Mouse (Mus musculus): ENCODE measurements around the gene Rnf121. TPM values are rescaled to one million over a fixed set of nuclear protein-coding genes. Genes with fewer than 3 reads are reported as not detected.
"Not testable (repeated sequence)": the region's sequence is repeated elsewhere in the genome, so short reads cannot be mapped to it uniquely, and the experiment has no call there.

Rnf121 gene
- polyA plus RNA-seq, 1 experiment, result not detected

DNA sequence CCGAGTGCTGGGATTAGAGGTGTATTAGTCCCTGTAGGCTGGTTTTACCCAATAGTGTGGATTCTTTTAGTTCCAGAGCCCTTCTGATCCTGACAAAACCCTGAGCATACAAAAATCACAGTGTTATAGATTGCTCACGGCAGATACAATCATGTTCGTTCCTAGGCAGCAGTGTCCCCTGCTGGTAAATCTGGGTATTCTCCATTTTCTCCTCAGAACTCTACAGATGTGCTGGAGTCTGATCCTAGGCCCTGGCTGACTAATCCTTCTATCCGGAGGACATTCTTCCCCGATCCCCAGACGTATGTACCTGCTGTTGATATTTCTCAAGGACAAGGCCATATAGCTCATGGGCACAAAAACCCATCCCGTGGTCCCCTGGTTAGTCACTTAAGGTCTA lies 13.2 kb upstream of the Rnf121 start:
- Histone ChIP-seq H3K27ac (ENCODE audit: insufficient read depth, low read depth, low read length) (no peak overlapping the region), H3K4me1 (ENCODE audit: control insufficient read depth, insufficient read depth, low read length) (no peaks in the 10 kb centered on the region), H3K4me3 (ENCODE audit: insufficient read depth, low read depth, low read length) (no peak overlapping the region)
- WGBS, result 64% methylated on average over 7 of the region's 7 CpGs
- no peak for TF ChIP-seq CTCF (IDR thresholded peaks at IDR 0.05; ENCODE audit: insufficient read depth, low read depth, low read length)
- no peak for TF ChIP-seq POLR2A (IDR thresholded peaks at IDR 0.05; ENCODE audit: insufficient read depth, low read depth, low read length)

DNA sequence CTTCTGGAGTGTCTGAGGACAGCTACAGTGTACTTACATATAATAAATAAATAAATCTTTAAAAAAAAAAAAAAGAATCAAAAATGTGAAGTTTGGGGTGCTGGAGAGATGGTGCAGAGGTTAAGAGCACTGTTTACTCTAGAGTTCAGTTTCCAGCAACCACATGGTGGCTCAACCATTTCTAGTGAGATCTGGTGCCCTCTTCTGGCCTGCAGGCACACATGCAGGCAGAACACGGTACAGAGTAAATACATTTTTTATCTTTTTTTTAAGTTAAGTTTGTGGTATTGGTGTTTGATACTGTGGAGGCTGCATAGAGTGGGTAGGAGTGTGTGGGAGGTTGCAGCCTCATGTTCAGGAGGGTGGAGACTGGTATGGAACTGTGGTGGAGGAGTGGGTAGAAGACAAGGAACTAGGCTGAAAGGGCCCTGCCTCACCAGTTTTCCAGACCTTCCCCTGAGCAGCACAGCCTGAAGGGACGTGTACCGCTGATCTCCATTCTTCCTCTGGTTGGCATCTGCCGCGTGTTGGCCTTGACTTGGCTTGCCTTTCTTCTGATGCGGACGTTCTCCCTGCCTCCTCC lies 11.5 kb upstream of the Rnf121 start:
- 74% methylated on average over 7 of the region's 7 CpGs for WGBS
- TF ChIP-seq POLR2A (IDR thresholded peaks at IDR 0.05; ENCODE audit: insufficient read depth, low read depth, low read length), result no peak
- no peak for TF ChIP-seq CTCF (IDR thresholded peaks at IDR 0.05; ENCODE audit: insufficient read depth, low read depth, low read length)
- H3K4me3 ChIP-seq (ENCODE audit: insufficient read depth, low read depth, low read length), result no peak overlapping the region
- H3K4me1 ChIP-seq (ENCODE audit: control insufficient read depth, insufficient read depth, low read length), result no peaks in the 10 kb centered on the region
- no peak overlapping the region for H3K27ac ChIP-seq (ENCODE audit: insufficient read depth, low read depth, low read length)

DNA sequence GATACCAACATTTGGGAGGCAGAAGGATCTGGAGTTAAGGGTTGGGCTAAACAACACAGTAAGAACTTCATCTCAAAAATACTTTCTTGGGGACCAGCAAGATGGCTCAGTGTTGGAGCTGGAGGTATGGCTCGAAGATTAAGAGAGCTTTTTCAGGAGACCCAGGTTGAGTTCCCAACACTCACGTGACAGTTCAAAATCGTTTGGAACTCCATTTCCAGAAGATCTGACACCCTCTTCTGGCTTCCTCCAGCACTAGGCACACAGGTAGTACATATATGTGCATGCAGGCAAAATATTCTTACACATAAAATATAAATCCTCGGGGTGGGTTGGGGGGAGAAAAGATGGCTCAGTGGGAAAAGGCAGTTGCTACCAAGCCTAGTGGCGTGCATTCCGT lies 1.1 kb upstream of the Rnf121 start:
- TF ChIP-seq POLR2A (IDR thresholded peaks at IDR 0.05; ENCODE audit: insufficient read depth, low read depth, low read length) (no peak), CTCF (IDR thresholded peaks at IDR 0.05; ENCODE audit: insufficient read depth, low read depth, low read length) (no peak)
- 63% methylated on average over 6 of the region's 6 CpGs for WGBS
- H3K27ac ChIP-seq (ENCODE audit: insufficient read depth, low read depth, low read length), result no peak overlapping the region
- H3K4me3 ChIP-seq (ENCODE audit: insufficient read depth, low read depth, low read length), result no peak overlapping the region
- H3K4me1 ChIP-seq (ENCODE audit: control insufficient read depth, insufficient read depth, low read length), result peaks cover 7% of the 10 kb centered on the region; the same call in 1 of the 2 replicates

DNA sequence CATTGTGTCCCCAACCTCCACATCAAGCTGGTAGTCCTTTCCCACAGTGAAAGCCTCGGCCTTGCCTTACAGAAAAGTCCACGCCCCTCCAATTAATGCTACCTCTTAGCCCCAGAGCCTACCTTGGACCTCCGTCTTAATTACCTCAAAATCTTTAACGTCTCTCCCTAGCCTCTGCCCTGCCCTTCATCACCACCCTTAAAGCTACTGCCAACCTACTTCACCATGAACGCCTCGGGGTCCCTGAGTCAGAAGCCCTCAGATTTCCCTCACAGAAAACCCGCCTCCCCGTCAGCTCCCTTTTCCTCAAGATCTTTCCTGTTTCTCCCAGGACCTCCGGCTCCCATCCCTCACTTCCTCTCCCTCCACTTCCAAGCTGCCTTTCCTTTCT lies 619 bp downstream of the Rnf121 start:
- Histone ChIP-seq H3K27ac (ENCODE audit: insufficient read depth, low read depth, low read length) (peak overlapping the region; percentile 73), H3K4me1 (ENCODE audit: control insufficient read depth, insufficient read depth, low read length) (peaks cover 7% of the 10 kb centered on the region; the same call in 1 of the 2 replicates), H3K4me3 (ENCODE audit: insufficient read depth, low read depth, low read length) (peak overlapping the region; percentile 95)
- WGBS, result 1% methylated on average over 9 of the region's 9 CpGs
- TF ChIP-seq POLR2A (IDR thresholded peaks at IDR 0.05; ENCODE audit: insufficient read depth, low read depth, low read length), result no peak
- no peak for TF ChIP-seq CTCF (IDR thresholded peaks at IDR 0.05; ENCODE audit: insufficient read depth, low read depth, low read length)

DNA sequence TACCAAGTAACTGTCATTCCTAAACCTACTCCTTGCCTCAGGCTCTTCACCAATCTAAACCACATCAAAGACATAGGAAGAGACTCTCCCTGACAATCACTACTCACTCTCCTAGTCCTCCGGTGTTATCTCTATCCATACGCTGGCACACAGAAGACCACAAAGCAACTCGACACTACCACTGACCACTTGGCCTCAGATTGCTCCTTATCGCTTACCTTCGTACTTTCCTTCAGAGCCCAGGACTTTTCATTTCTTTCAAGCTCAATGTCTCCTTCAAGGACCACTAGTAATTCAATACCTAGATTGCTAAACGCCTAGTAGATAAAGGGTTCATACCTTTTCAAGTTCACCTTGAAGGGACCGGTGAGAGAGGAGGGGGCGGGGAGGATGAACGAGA lies 1.4 kb downstream of the Rnf121 start:
- Histone ChIP-seq H3K4me1 (ENCODE audit: control insufficient read depth, insufficient read depth, low read length) (peaks cover 7% of the 10 kb centered on the region; the same call in 1 of the 2 replicates), H3K4me3 (ENCODE audit: insufficient read depth, low read depth, low read length) (no peak overlapping the region), H3K27ac (ENCODE audit: insufficient read depth, low read depth, low read length) (no peak overlapping the region)
- 89% methylated on average over 9 of the region's 9 CpGs for WGBS
- no peak for TF ChIP-seq CTCF (IDR thresholded peaks at IDR 0.05; ENCODE audit: insufficient read depth, low read depth, low read length)
- no peak for TF ChIP-seq POLR2A (IDR thresholded peaks at IDR 0.05; ENCODE audit: insufficient read depth, low read depth, low read length)

DNA sequence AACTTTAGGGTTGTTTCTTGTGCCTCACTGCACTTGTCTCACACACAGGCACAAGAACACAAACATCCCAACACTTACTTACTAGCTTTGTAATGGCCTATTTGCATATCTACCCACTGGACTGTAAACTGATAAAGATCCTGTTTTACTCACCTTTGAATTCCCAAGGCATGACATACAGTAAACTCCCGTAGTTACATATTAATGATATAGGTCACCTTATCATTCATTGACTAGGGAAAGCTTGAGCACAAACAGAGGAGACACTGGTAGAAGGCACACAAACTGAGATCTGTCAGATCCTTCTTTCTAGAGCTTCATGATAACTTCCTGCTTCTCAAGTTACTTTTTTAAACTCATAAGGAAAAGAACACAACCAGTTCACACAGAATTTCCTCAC lies 3.1 kb downstream of the Rnf121 start:
- 65% methylated on average over 1 of the region's 1 CpGs for WGBS
- Histone ChIP-seq H3K4me1 (ENCODE audit: control insufficient read depth, insufficient read depth, low read length) (peaks cover 7% of the 10 kb centered on the region; the same call in 1 of the 2 replicates), H3K4me3 (ENCODE audit: insufficient read depth, low read depth, low read length) (no peak overlapping the region), H3K27ac (ENCODE audit: insufficient read depth, low read depth, low read length) (no peak overlapping the region)
- no peak for TF ChIP-seq CTCF (IDR thresholded peaks at IDR 0.05; ENCODE audit: insufficient read depth, low read depth, low read length)
- no peak for TF ChIP-seq POLR2A (IDR thresholded peaks at IDR 0.05; ENCODE audit: insufficient read depth, low read depth, low read length)

DNA sequence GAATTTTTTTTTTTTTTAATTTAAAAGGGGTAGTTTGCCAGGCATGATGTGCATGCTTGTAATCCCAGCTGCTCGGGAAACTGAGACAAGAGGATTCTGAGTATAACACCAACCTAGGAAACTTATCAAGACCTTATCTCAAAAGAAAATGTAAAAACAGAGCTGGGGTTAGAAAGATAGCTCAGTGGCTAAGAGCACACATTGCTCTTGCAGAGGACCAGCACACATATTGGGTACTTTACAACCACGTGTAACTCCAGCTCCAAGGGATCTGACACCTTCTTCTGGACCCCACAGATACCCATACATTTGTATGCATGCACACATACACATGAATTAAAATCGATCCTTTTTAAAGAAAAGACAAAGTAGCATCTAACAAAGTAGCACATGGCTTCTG lies 3.9 kb downstream of the Rnf121 start:
- TF ChIP-seq POLR2A (IDR thresholded peaks at IDR 0.05; ENCODE audit: insufficient read depth, low read depth, low read length) (no peak), CTCF (IDR thresholded peaks at IDR 0.05; ENCODE audit: insufficient read depth, low read depth, low read length) (no peak)
- H3K4me3 ChIP-seq (ENCODE audit: insufficient read depth, low read depth, low read length), result no peak overlapping the region
- 84% methylated on average over 3 of the region's 3 CpGs for WGBS
- peaks cover 4% of the 10 kb centered on the region; the same call in 1 of the 2 replicates for H3K4me1 ChIP-seq (ENCODE audit: control insufficient read depth, insufficient read depth, low read length)
- no peak overlapping the region for H3K27ac ChIP-seq (ENCODE audit: insufficient read depth, low read depth, low read length)

DNA sequence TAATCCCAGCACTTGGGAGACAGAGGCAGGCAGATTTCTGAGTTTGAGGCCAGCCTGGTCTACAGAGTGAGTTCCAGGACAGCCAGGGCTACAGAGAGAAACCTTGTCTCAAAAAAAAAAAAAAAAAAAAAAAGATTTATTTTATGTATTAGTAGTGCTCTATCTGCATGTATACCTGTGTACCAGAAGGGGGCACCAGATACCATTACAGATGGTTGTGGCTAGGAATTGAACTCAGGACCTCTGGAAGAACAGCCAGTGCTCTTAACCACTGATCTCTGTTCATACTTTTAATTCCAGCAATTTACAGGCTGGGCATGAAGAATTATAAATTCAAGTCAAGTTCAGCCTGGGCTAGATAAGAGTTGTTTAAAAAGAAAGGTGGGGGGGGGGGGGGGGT lies 16.7 kb downstream of the Rnf121 start:
- H3K27ac ChIP-seq (ENCODE audit: insufficient read depth, low read depth, low read length); H3K4me3 ChIP-seq (ENCODE audit: insufficient read depth, low read depth, low read length); H3K4me1 ChIP-seq (ENCODE audit: control insufficient read depth, insufficient read depth, low read length): not testable (repeated sequence)

DNA sequence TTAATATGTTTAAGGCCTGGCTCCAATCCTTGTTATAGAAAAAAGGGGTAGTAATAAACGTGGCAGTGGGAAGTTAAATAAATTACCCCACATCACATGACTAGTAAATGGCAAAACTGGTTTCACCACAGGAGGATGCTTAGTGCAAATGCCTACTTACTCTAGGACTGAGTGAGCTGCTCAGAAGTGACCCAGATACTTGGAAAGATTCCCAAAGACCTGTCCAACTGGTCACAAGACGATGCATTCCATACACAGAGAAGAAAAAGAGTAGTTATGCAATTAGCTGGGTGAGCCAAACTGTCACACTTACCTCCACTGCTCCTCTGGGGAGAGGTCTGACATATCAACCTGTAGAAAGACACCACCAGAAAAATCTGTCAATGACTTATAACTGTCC lies 23.0 kb downstream of the Rnf121 start:
- Histone ChIP-seq H3K4me1 (ENCODE audit: control insufficient read depth, insufficient read depth, low read length) (peaks cover 3% of the 10 kb centered on the region; the same call in 1 of the 2 replicates), H3K4me3 (ENCODE audit: insufficient read depth, low read depth, low read length) (no peak overlapping the region), H3K27ac (ENCODE audit: insufficient read depth, low read depth, low read length) (no peak overlapping the region)
- TF ChIP-seq CTCF (IDR thresholded peaks at IDR 0.05; ENCODE audit: insufficient read depth, low read depth, low read length) (no peak), POLR2A (IDR thresholded peaks at IDR 0.05; ENCODE audit: insufficient read depth, low read depth, low read length) (no peak)
- WGBS, result 59% methylated on average over 2 of the region's 2 CpGs

DNA sequence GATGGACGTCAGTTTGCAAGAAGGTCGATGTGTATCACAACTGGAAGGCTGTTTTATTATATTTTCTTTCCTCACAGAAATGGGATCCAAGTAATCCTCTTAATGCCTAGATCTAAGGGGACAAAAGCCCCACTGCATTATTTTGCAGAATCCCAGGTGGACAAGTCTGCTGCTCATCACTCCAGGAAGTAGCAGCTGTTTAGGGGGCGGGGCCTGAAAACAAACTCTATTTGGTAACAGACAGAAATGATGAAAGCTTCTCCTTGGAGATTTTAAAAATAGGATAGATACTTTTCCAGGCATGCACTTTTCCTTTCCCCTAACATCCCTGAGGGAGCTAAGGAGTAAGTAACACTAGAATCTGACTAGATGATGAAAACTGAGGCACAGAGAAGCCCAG lies 28.0 kb downstream of the Rnf121 start:
- Histone ChIP-seq H3K4me1 (ENCODE audit: control insufficient read depth, insufficient read depth, low read length) (peaks cover 3% of the 10 kb centered on the region; the same call in 1 of the 2 replicates), H3K4me3 (ENCODE audit: insufficient read depth, low read depth, low read length) (no peak overlapping the region), H3K27ac (ENCODE audit: insufficient read depth, low read depth, low read length) (no peak overlapping the region)
- TF ChIP-seq POLR2A (IDR thresholded peaks at IDR 0.05; ENCODE audit: insufficient read depth, low read depth, low read length) (no peak), CTCF (IDR thresholded peaks at IDR 0.05; ENCODE audit: insufficient read depth, low read depth, low read length) (no peak)
- whole genome bisulfite sequencing, result 95% methylated on average over 3 of the region's 3 CpGs
